Mouse (Mus musculus): ENCODE data around the gene Arl15. TPM values are rescaled to one million over a fixed set of nuclear protein-coding genes. Genes with fewer than 3 reads are reported as not detected.

Arl15 gene
- polyA plus RNA-seq, 1 experiment = 1.3 TPM

DNA sequence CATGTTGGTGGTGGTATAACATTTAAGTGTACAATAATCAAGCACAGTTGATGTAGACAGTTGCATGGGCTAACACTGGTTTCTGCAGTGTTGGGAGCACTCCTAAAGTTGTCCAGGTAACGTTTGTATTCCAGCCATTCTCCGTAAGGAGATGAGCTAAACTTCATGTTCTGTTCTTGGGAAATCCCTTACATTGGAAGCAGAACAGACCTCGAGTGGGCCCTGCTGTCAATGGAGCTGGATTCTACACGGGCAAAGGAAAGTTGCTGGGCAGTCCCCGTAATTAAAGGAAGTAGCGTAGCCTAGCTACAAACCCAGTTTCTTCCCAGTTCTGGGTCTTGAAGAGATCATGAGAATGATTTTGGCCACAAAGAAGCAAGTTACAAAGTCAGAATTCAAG lies 285.4 kb downstream of the Arl15 start:
- DNase-seq (ENCODE audit: low read depth in 1 of 2, low spot score in 2 of 2) = no peak
- Histone ChIP-seq H3K27me3 (ENCODE audit: control insufficient read depth, insufficient read depth, low read length) (no peaks in the 10 kb centered on the region), H3K4me3 (ENCODE audit: extremely low read depth, insufficient read depth, insufficient read length) (no peak overlapping the region), H3K27ac (ENCODE audit: insufficient read depth, low read length) (no peak overlapping the region), H3K4me1 (ENCODE audit: control insufficient read depth, insufficient read depth, insufficient read length) (no peaks in the 10 kb centered on the region), H3K36me3 (ENCODE audit: control insufficient read depth, insufficient read depth, low read length) (no peaks in the 10 kb centered on the region)
- WGBS = 91% methylated on average over 6 of the region's 6 CpGs
- TF ChIP-seq POLR2A (IDR thresholded peaks at IDR 0.05; ENCODE audit: low read depth, low read length) (no peak), CTCF (IDR thresholded peaks at IDR 0.05; ENCODE audit: extremely low read depth, insufficient read depth, insufficient read length, insufficient replicate concordance) (no peak)

GRCm38 (mm10) chr13:114080491-114080890 lies 286.2 kb downstream of the Arl15 start:
- no peak overlapping the region for H3K27ac ChIP-seq (ENCODE audit: insufficient read depth, low read length)
- H3K27me3 ChIP-seq (ENCODE audit: control insufficient read depth, insufficient read depth, low read length) = no peaks in the 10 kb centered on the region
- no peak overlapping the region for H3K4me3 ChIP-seq (ENCODE audit: extremely low read depth, insufficient read depth, insufficient read length)
- WGBS = 94% methylated on average over 8 of the region's 8 CpGs
- H3K36me3 ChIP-seq (ENCODE audit: control insufficient read depth, insufficient read depth, low read length) = no peaks in the 10 kb centered on the region
- DNase-seq (ENCODE audit: low read depth in 1 of 2, low spot score in 2 of 2) = no peak
- no peaks in the 10 kb centered on the region for H3K4me1 ChIP-seq (ENCODE audit: control insufficient read depth, insufficient read depth, insufficient read length)
- TF ChIP-seq CTCF (IDR thresholded peaks at IDR 0.05; ENCODE audit: extremely low read depth, insufficient read depth, insufficient read length, insufficient replicate concordance) = no peak
- no peak for TF ChIP-seq POLR2A (IDR thresholded peaks at IDR 0.05; ENCODE audit: low read depth, low read length)

DNA sequence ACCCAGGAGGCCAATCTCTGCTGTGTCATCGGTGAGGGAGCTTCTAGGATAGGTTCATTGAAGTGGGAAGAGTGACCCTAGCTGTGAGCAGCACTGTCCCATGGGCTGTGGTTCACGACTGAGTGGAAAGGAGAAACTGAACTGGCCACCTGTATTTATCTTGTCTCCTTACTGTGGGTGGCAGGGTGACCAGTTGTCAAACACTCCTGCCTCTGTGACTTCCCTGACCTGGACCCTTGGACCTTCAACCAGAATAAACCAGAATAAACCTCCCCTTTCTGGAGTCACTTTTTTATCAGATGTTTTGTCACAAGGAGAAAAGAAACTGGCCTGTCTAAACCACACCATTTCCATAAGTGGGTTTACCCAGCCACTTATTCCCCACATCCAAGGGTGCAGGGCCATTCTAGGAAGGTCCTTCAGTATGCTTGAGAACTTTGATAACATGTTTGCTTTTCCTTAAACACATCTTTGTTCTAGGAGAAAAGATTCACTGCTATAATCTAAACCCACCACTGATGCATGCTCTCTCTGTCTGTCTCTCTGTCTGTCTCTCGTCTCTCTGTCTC lies 289.3 kb downstream of the Arl15 start:
- TF ChIP-seq POLR2A (IDR thresholded peaks at IDR 0.05; ENCODE audit: low read depth, low read length) = no peak
- no peak for TF ChIP-seq CTCF (IDR thresholded peaks at IDR 0.05; ENCODE audit: extremely low read depth, insufficient read depth, insufficient read length, insufficient replicate concordance)
- DNase-seq (ENCODE audit: low read depth in 1 of 2, low spot score in 2 of 2) = no peak
- Histone ChIP-seq H3K27me3 (ENCODE audit: control insufficient read depth, insufficient read depth, low read length) (no peaks in the 10 kb centered on the region), H3K4me3 (ENCODE audit: extremely low read depth, insufficient read depth, insufficient read length) (no peak overlapping the region), H3K36me3 (ENCODE audit: control insufficient read depth, insufficient read depth, low read length) (no peaks in the 10 kb centered on the region), H3K27ac (ENCODE audit: insufficient read depth, low read length) (no peak overlapping the region), H3K4me1 (ENCODE audit: control insufficient read depth, insufficient read depth, insufficient read length) (no peaks in the 10 kb centered on the region)
- WGBS = 88% methylated on average over 3 of the region's 3 CpGs

GRCm38 (mm10) chr13:114085442-114085841 lies 291.1 kb downstream of the Arl15 start:
- no peak for DNase-seq (ENCODE audit: low read depth in 1 of 2, low spot score in 2 of 2)
- TF ChIP-seq CTCF (IDR thresholded peaks at IDR 0.05; ENCODE audit: extremely low read depth, insufficient read depth, insufficient read length, insufficient replicate concordance) (no peak), POLR2A (IDR thresholded peaks at IDR 0.05; ENCODE audit: low read depth, low read length) (no peak)
- Histone ChIP-seq H3K4me3 (ENCODE audit: extremely low read depth, insufficient read depth, insufficient read length) (no peak overlapping the region), H3K36me3 (ENCODE audit: control insufficient read depth, insufficient read depth, low read length) (no peaks in the 10 kb centered on the region), H3K27ac (ENCODE audit: insufficient read depth, low read length) (no peak overlapping the region), H3K4me1 (ENCODE audit: control insufficient read depth, insufficient read depth, insufficient read length) (no peaks in the 10 kb centered on the region), H3K27me3 (ENCODE audit: control insufficient read depth, insufficient read depth, low read length) (no peaks in the 10 kb centered on the region)
- WGBS = 89% methylated on average over 8 of the region's 8 CpGs

DNA sequence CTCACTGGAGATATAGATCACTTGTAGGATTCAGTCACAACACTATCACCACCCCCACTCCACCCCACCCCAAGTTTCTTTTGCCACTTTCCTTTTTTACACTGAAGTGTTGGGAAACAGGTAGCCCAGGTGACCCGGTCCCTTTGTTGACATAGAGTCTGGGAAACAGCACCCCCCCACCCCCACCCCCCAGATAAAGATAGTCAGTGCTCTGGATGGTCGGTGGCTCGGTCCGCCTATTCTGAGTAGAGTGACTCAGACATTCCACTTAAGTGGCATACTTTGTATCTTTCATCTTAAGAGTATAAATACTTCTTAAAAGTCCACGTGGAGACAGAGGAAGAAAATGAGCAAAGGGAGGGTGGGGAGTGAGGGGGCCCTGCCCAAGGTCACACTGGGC lies 292.0 kb downstream of the Arl15 start:
- Histone ChIP-seq H3K4me1 (ENCODE audit: control insufficient read depth, insufficient read depth, insufficient read length) (no peaks in the 10 kb centered on the region), H3K27me3 (ENCODE audit: control insufficient read depth, insufficient read depth, low read length) (no peaks in the 10 kb centered on the region), H3K4me3 (ENCODE audit: extremely low read depth, insufficient read depth, insufficient read length) (no peak overlapping the region), H3K36me3 (ENCODE audit: control insufficient read depth, insufficient read depth, low read length) (no peaks in the 10 kb centered on the region), H3K27ac (ENCODE audit: insufficient read depth, low read length) (no peak overlapping the region)
- DNase-seq (ENCODE audit: low read depth in 1 of 2, low spot score in 2 of 2) = no peak
- WGBS = 82% methylated on average over 5 of the region's 5 CpGs
- no peak for TF ChIP-seq POLR2A (IDR thresholded peaks at IDR 0.05; ENCODE audit: low read depth, low read length)
- TF ChIP-seq CTCF (IDR thresholded peaks at IDR 0.05; ENCODE audit: extremely low read depth, insufficient read depth, insufficient read length, insufficient replicate concordance) = no peak

GRCm38 (mm10) chr13:114086801-114087200 lies 292.5 kb downstream of the Arl15 start:
- Histone ChIP-seq H3K27ac (ENCODE audit: insufficient read depth, low read length) (no peak overlapping the region), H3K4me1 (ENCODE audit: control insufficient read depth, insufficient read depth, insufficient read length) (no peaks in the 10 kb centered on the region), H3K4me3 (ENCODE audit: extremely low read depth, insufficient read depth, insufficient read length) (no peak overlapping the region), H3K27me3 (ENCODE audit: control insufficient read depth, insufficient read depth, low read length) (no peaks in the 10 kb centered on the region), H3K36me3 (ENCODE audit: control insufficient read depth, insufficient read depth, low read length) (no peaks in the 10 kb centered on the region)
- TF ChIP-seq CTCF (IDR thresholded peaks at IDR 0.05; ENCODE audit: extremely low read depth, insufficient read depth, insufficient read length, insufficient replicate concordance) (no peak), POLR2A (IDR thresholded peaks at IDR 0.05; ENCODE audit: low read depth, low read length) (no peak)
- WGBS = 93% methylated on average over 5 of the region's 5 CpGs
- no peak for DNase-seq (ENCODE audit: low read depth in 1 of 2, low spot score in 2 of 2)

DNA sequence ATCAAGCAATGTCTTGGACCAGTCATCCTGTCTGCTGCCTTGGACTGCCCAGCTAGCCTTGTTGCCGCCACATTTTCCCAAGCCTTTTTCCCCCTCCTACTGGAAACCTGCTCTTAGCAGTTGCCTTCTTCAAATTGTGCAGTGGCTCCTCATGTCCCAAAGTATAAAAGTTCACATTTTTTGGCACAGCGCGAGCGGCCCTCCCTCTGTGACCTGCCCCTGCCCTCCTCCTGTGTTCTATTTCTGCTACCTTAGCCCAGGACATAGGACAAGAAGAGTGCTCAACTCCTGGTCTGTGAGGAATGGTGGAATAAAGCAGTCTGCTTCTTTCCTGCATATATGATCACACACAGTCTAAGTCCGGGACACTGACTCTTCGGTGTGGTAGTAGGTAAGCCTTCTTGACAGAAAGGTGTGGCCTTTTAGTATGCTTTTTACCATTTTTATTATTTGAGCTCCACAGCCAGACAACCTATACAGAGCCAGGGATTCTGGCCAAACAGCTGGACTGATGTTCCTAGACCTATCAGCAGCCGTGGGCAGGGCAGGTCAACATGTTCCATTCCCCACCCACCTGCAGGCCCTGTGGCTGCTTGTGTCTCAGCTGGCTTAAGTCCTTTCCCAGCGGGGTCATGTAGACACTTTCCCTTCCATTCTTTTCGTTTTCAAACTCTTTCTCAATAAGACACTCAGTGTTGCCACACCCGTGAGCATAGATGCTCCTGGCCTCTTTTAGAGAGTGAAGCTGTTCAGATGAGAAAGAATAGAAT lies 293.6 kb downstream of the Arl15 start:
- TF ChIP-seq CTCF (IDR thresholded peaks at IDR 0.05; ENCODE audit: extremely low read depth, insufficient read depth, insufficient read length, insufficient replicate concordance) = no peak
- TF ChIP-seq POLR2A (IDR thresholded peaks at IDR 0.05; ENCODE audit: low read depth, low read length) = no peak
- no peak overlapping the region for H3K27ac ChIP-seq (ENCODE audit: insufficient read depth, low read length)
- DNase-seq (ENCODE audit: low read depth in 1 of 2, low spot score in 2 of 2) = no peak
- H3K36me3 ChIP-seq (ENCODE audit: control insufficient read depth, insufficient read depth, low read length) = no peaks in the 10 kb centered on the region
- no peaks in the 10 kb centered on the region for H3K4me1 ChIP-seq (ENCODE audit: control insufficient read depth, insufficient read depth, insufficient read length)
- WGBS = 94% methylated on average over 10 of the region's 10 CpGs
- no peak overlapping the region for H3K4me3 ChIP-seq (ENCODE audit: extremely low read depth, insufficient read depth, insufficient read length)
- no peaks in the 10 kb centered on the region for H3K27me3 ChIP-seq (ENCODE audit: control insufficient read depth, insufficient read depth, low read length)
